Mouse (Mus musculus): ENCODE data around the gene Tes. TPM values are rescaled to one million over a fixed set of nuclear protein-coding genes. Genes with fewer than 3 reads are reported as not detected.

Tes gene
- total RNA-seq, 2 experiments from 2014 or later: 3.0 to 3.5 TPM

DNA sequence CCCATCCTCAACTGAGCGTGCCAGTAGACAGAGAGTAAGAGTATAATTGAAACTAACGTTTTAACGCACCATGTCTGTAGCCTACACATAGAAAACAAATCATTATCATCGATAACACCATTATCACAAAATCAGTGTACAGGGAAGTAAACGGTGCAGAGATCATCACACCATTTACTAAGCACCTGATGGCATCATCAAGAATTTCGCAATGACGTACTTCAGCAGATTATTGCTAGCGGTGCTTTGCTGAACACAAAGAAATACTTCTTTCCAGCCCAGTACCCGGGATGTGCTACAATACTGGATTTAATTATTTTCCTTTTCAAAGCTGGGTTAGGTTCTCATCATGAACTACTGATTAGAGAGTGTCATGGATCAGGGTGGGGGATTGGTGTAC is 12.3 kb downstream of the Tes start:
- no peak for DNase-seq (ENCODE audit: low spot score)
- intact Hi-C loops (cut with DNase I): no loop called here

DNA sequence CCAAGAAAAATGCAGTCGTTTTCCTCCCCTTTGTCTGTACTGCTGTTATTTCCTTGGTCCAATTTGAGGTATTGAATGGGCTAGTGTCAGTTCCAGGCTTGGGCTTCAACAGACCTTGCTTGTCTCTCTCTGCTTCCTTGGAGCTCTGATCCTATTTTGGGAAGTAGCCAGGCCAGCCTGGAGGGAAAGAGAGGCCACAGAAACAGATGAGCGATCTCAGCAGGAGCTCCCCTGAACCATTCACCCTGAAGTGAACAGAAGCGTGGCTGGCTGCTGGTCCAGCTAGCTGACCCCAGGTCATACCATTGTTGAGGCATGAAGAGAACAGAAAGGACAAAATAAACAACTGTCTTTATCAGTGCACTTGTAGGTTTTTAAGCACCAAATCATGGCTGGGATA is 12.8 kb downstream of the Tes start:
- intact Hi-C loops (cut with DNase I): no loop called here
- no peak for DNase-seq (ENCODE audit: low spot score)

DNA sequence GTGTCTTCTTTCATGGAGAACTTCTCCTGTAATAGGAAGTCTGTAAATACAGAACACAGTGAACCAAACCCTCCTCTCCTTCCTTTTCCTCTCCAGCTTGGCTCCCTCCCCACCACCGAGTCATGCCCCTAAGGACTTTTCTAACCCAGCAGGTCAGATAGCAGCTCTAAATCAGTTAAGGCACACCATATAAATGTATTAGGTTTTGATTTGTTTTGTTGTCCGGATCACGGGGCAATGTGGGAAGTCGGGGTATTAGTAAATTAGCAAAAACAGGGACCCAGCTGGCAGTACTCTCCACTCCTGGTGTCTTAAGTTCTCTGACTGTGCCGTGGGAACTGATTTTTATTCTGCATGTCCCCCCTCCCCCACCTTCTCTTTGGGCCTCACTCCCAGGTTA is 14.4 kb downstream of the Tes start:
- intact Hi-C loops (cut with DNase I): no loop called here
- no peak for DNase-seq (ENCODE audit: low spot score)

DNA sequence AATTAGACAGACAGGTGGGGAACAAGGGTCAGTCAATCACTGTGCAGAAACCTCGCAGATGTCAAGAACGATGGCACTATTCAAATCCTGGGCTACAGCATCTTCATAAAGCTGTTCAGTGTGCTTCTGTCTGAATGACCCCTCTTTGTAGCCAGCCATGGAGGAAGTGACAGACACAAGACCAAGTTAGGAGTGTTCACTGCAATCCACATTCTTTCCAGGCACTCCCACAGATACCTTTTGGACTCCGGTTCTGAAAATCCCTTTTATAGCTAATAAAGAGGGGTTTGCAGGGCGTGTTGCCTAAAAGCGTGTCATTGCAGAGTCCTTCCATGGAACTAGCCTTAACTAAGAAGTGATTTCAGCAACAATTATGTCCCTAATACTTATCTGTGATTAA is 14.9 kb downstream of the Tes start:
- intact Hi-C loops (cut with DNase I): no loop called here
- DNase-seq (ENCODE audit: low spot score): no peak

DNA sequence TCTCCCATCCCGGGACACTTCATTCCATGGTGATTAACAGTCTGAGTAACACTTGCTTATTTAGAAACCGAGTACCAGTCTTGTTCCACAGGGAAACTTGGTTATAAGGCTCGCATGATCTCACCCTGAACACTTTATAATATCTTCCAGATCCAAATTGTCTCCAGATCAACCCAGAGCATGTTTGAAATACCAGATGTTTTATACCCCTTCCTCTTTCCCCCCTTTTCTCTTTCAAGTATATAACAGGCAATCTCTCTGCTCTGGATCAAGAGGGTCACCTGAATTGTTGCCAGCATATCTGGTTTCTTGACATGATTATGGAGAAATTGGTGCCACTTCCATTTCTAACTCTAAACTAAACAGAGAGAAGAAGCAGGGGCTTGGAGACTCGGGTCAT is 17.3 kb downstream of the Tes start:
- DNase-seq (ENCODE audit: low spot score): no peak
- intact Hi-C loops (cut with DNase I): no loop called here

DNA sequence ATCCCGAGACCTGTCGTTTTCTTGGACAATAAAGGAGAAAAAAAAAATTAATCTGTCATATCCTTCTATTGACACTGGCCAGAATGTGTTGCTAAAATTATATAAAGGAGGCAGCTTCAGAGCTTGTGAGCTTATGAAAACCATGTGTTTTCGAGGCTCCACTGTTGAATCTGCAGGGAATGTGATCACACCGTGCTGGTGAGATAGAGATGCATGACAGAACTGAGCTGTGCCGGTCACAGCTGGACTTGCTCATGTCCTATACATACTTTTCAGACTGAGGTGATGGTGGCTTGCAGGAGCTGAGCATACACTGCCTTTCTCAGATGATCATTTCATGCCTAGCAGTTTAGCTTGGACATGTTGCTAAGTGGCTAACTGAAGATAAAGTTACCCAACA is 17.9 kb downstream of the Tes start:
- no peak for DNase-seq (ENCODE audit: low spot score)
- intact Hi-C loops (cut with DNase I): no loop called here

DNA sequence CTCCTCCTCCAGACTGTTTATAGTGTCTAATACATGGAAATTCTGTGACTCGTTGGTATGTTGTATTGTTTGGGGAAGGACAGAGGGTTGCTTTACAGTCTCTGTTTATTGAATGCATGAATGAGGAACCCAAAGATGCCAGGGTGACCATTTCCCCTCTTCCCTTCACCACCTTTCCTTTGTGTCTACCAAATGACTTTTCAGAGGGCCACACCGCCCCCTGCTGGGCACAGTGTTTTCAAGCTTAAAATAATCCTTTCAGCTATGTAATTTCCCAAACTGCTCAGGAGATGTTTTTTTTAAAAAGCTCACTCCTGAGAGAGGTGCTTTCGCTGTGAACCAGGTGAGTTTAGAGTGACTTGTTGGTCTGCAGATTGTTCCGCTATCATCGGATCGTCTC is 22.5 kb downstream of the Tes start:
- intact Hi-C loops (cut with DNase I): loop anchor here (1.0 kb wide), 1 partner anchor 60 kb away; no protein-coding TSS in a partner anchor

DNA sequence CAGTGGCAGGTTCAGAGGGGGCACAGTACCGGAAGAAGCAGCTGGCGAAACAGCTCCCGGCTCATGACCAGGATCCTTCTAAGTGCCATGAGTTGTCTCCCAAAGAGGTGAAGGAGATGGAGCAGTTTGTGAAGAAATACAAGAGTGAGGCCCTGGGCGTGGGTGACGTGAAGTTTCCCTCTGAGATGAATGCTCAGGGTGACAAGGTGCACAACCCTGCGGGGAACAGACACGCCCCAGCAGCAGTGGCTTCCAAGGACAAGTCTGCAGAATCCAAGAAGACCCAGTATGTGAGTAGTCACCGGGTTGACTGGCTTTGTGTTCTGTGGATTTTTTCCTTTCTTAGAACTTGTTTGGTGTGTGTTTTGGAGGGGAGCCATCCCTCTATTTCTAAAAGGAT is 32.4 kb downstream of the Tes start:
- intact Hi-C loops (cut with DNase I): no loop called here

More for the DNA sequence above, 22.5 kb downstream of the Tes start:
- no peak for DNase-seq (ENCODE audit: low spot score)

DNA sequence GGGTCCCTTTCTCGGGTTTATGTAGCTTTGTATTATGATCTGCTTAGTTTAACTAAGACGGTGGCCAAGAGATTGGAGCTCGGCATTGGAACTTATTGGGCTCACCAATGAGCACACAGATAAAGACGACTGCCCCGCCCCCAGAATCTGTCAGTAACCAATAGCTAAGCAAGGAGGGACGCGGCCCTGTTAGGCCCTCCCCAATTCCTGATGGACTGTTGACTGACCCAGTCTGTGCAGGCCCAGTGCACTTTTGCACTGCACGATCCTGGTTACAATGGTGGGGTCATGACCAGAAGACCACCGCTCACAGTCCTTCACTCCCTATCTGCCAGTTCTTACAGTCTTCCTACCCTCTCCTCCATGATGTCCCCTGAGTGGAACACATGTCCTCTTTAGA is 33.6 kb downstream of the Tes start:
- no peak for DNase-seq (ENCODE audit: low spot score)
- intact Hi-C loops (cut with DNase I): no loop called here

More for the DNA sequence above, 32.4 kb downstream of the Tes start:
- no peak for DNase-seq (ENCODE audit: low spot score)

DNA sequence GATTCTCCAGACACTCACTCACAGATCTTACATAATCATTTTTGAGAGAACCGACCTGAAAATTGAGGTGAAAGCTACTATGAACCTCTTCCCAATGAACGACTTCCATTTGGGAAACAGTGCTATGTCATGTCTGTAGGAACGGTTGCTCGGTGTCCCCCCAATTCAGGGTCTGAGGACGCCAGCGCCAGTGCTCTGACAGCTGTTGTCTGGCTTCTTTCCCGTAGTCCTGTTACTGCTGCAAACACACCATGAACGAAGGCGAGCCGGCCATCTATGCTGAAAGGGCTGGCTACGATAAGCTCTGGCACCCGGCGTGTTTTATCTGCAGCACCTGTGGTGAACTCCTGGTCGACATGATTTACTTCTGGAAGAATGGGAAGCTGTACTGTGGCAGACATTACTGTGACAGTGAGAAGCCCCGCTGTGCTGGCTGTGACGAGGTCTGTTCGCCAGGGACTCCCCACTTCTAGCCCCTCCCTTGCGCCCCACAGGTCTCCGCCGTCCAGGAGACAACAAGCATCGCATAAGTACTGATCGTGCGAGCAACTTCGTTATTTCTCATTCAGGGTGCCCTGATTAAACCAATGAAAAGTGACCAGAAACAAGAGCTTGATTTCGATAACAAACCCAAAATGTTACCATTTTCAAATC is 34.7 kb downstream of the Tes start:
- no peak for DNase-seq (ENCODE audit: low spot score)
- intact Hi-C loops (cut with DNase I): no loop called here

DNA sequence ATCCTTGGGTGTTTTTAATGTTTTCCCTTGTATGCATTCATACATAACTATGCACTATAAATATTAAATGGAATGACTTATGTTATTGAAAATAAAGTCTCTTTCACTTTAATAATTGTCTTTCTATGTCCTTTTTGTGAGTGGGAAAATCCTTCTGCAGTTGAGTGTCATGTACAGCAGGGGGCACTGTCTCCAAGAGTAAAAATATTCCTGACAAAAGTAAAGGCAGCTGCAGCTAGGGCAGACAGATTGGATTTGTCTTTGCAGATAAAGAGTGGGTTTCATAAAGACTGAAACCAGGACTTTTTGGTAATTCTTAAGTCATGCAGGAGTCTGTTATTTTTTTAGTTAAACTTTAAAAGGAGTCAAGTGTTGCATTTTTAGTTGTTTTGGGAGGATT is 40.8 kb downstream of the Tes start:
- no peak for DNase-seq (ENCODE audit: low spot score)
- intact Hi-C loops (cut with DNase I): loop anchor here (1.0 to 2.0 kb wide), 2 partner anchors 254 to 483 kb away; no protein-coding TSS in a partner anchor

DNA sequence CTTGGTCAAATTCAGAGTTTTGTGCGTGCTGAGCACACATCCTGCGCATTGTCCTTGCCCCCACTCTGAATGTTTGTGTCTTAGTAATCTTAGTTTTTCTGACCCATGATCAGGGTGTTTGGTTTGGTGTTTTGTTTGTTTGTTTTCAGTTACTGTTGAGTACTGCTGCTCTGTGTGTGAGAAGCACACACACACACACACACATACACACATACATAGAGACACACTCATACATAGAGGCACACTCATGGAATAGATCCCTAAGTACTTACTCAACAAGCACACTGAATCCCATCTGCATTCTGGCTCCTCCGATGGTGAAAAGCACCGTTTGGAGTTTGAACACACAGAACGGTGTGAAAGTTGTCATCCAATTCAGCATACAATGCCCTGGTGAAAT is 41.5 kb downstream of the Tes start:
- intact Hi-C loops (cut with DNase I): loop anchor here (2.0 kb wide), 1 partner anchor 482 kb away; no protein-coding TSS in a partner anchor
- DNase-seq (ENCODE audit: low spot score): no peak

DNA sequence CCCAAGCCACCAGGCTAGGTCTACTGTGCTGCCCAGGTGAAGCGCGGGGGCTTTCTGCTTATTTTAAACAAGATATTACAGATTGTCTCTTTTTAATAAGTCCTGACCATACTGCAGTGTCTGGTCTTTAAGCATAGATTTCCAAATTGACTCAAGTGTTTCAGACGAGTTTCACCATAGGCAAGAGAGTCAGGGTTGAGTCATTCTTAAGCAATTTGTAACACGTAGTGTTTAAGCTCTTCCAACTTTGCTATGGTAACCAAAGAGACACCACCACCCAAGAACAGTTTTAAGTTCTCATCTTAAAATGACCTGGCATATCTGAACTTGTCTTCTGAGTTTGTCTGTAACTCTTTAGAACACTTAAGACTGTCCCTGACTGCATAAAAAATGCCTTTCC is 44.3 kb downstream of the Tes start:
- no peak for DNase-seq (ENCODE audit: low spot score)
- intact Hi-C loops (cut with DNase I): no loop called here

DNA sequence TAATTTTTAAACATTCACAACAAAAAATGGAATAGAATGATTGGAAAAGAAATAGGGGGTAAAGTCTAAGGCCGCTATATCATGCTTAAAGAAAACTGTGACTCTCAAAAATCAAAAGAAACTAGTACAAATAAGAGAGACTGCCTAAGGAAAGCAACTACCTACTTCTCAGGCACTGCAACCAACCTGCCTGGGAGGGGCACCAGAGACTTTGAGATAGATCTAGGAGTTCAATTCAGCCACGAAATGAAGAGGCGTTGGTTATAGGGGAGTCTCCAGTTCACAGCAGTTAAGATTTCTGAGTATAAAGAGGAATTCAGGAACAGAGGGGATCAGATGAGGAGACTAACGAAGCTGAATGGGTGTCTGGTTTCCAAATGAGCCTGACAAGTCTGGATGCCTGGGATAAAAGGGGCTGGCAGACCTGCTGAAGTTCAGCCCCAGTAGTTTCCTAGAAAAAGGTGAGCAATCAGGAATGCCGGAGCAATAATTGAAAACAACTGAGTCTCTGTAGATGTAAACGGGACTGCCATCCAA is 45.7 kb downstream of the Tes start:
- intact Hi-C loops (cut with DNase I): loop anchor here (1.0 to 5.0 kb wide), 4 partner anchors 57 to 249 kb away; partner anchors contain the start of gene Cav1
- DNase-seq (ENCODE audit: low spot score): no peak

DNA sequence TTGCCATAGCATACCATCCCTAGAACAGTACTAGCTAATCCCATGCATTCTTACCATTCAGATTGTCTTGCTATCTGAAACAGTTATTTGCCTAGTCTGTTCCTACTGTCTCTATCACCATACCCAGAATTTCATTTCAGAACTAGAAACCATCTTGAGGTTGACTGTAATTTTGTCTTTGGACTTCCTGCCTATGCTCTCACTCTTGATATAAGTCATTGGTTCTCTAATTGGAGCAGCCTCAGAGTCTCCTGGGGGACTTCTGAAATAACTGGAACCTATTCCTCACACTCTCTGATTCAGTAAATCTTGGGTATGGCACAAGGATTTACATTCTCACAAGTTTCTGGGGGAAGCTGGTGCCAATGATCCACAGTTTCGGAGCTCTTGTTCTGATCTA is 47.1 kb downstream of the Tes start:
- DNase-seq (ENCODE audit: low spot score): no peak
- intact Hi-C loops (cut with DNase I): loop anchor here (5.0 kb wide), 2 partner anchors 55 to 110 kb away; no protein-coding TSS in a partner anchor

DNA sequence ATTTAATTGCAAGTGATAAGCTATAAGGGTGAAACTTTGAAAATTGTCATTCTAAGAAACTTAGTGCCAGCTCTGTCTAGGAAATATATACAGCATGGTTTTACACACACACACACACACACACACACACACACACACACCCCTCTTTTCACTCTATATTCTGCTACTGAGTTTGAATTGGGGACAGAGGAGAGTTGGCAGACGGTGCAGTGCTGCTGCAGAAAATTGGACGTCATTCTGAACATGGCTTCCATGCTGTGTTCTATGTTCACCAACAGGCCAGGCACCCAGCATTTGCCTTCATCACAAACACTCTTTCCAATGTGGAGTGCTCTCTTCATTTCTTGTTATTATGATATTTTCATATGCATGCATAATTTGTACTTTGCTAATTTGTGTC is 48.0 kb downstream of the Tes start:
- intact Hi-C loops (cut with DNase I): loop anchor here (5.0 kb wide), 2 partner anchors 54 to 109 kb away; no protein-coding TSS in a partner anchor
- no peak for DNase-seq (ENCODE audit: low spot score)

DNA sequence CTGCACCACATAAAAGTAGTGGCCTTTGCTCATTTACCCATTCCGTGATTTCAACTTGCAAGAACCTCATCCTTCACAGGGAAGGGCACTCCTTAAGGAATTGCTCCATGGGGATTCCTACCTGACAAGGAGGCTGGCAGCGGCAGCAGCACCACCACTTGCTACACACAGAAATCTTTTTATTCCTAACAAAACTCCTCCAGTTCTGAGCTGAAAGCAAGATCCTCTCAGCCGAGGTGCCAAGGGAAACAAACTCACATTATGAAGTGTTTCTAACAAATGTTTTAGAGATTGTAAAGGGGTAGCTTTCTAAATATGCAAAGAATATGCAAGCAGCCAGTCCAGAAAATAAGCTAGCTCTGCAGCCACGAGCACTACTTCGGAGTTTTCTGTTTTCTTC is 49.6 kb downstream of the Tes start:
- DNase-seq (ENCODE audit: low spot score): no peak
- intact Hi-C loops (cut with DNase I): loop anchor here (5.0 kb wide), 2 partner anchors 53 to 108 kb away; no protein-coding TSS in a partner anchor

DNA sequence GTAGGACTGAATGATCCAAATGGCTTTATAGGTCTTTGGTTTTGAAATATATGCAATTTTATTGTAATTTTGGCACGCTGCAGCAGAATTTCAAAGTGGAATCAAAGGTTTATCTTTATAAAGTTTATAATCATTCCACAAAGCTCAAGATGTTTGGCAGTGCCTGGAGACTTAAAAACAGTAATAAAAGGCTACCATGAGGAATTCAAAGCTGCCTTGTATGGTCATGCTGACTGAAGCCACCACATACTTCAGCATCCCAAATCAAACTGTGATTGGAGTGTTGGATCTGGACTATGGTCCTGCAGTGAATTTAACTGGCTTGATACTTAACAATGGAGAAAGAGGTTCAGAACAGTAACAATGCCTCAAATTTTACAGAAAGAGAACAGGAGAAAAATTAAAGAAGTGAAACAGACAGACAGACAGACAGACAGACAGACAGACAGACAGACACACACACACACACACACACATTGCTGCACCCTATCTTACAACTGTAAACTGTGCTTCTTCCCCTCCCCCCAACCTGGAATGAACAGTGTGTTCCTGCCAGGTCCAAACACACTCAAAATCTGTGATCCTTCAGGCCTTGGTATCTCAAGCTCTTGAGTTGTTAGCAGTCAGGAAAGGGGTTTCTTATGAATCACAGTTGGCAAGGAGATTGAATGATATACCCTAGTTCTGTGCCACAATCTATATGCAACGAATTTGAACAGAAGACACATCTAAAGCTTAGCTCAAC is 50.3 kb downstream of the Tes start:
- DNase-seq (ENCODE audit: low spot score): no peak
- intact Hi-C loops (cut with DNase I): no loop called here

DNA sequence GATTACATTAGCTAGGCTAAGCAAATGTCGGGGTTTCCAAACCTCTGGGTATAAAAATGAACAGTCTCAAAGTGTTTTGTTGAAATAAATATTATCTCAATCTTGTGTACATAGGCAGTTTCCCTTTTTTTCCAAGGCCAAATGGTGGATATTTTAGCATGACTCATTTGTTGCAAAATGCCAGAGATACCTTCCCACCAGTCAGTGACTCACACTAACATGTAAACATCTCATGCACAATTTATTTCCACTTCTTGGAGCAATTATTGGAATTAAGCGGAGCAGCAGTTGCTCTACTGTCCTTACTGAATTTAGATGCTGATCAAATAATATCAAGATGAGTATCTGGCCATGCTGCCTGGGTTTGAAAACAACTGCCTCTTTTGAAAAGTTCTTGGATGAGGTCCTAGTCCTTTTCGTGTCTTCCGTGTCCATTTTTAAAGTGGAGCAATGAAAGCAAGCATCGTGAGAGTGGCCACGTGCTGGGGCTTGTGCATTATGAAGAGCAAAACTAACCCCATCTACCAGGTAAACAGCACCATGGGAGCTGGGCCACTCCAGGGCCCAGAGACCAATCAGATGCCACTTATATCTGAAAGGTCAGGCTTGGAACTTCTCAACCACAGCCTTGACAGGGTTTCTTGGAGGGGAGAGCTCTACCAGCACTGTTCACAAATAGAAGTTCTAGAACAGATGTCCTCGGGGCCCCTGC is 54.7 kb downstream of the Tes start:
- intact Hi-C loops (cut with DNase I): no loop called here
- DNase-seq (ENCODE audit: low spot score): no peak

DNA sequence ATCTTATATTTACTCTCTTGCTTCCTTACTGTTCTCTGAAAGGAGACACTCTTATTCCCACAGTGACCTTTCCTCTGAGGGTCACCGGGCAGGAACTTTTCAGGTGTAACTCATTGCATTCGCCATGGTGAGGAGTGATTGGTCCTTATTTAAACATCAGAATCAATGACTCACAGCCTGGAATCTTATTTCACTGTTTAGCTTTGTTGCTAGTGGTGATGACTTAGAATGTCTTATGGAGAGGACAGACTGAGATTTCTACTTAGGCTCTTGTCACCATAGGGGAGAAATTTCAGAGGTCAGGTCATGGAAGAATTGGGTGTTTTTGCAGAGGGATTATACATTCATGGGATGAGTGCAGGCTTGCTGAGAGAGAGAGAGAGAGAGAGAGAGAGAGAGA is 75.1 kb downstream of the Tes start:
- no peak for DNase-seq (ENCODE audit: low spot score)
- intact Hi-C loops (cut with DNase I): no loop called here

All from heart, postnatal 25 days (tissue).